Mouse (Mus musculus) ZHBTc4 (cell line): ENCODE results near the gene Kif26b.

Source experiments
- DNase-seq: peaks from one replicate; pipeline ENCODE4 v3.0.0-alpha.2; 2011; ENCODE audit warnings: low read depth, low spot score

Gene Kif26b

DNA sequence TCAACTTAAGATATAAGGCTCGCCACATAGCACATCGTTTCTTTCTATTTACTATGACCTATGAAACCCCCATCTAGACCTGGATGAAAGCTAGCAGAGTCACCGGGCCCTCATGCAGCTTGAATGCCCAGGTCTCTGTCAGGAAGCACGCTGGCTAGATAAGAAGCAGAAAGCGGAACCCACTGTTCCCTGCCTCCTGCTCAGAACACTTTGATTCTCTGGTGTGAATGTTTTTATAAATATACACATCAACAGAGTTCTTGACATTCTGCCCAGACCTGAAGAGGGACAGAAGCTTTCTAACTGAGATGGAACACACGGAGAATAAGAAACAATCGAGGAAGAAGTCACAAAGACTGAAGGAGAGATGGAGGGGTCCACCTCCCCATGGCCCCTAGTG lies 311.4 kb downstream of the Kif26b start:
- no peak for DNase-seq

DNA sequence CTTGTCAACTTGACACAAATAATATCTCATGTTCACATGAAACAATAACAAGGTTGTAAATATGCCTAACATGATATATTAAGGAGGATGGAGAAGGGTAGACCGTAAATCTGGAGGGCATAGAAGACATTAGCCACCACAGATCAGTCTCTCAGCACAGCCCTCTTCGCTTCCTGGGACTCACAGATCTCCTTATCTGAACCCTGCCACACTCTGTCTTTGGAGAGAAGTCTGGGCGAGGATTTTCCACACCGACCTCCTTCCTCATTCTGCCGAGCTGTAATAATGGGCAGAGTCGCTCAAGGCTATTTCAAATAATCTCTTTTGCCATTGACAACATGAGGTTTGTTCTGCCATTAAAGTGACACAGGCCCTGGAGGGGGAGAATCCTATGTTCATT lies 315.9 kb downstream of the Kif26b start:
- DNase-seq = no peak

DNA sequence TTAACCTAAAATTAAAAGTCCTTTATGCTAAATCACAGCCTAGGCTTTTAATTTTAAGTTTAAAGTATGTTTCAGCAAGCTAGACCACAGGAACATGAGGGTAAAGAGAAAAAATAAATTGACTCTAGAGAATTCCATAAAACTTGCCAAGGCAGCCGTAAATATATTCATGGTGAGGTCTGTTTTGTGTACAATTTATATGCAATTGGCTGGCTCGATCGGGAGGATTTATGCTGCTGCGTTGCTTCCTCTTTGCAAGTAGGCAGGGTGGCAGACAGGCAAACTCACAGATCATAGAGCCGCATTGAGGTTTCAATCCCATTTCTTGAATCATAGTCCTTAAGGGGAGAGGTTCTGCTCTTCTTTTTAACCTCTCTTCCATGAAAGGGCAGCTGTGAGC lies 318.6 kb downstream of the Kif26b start:
- DNase-seq = no peak

DNA sequence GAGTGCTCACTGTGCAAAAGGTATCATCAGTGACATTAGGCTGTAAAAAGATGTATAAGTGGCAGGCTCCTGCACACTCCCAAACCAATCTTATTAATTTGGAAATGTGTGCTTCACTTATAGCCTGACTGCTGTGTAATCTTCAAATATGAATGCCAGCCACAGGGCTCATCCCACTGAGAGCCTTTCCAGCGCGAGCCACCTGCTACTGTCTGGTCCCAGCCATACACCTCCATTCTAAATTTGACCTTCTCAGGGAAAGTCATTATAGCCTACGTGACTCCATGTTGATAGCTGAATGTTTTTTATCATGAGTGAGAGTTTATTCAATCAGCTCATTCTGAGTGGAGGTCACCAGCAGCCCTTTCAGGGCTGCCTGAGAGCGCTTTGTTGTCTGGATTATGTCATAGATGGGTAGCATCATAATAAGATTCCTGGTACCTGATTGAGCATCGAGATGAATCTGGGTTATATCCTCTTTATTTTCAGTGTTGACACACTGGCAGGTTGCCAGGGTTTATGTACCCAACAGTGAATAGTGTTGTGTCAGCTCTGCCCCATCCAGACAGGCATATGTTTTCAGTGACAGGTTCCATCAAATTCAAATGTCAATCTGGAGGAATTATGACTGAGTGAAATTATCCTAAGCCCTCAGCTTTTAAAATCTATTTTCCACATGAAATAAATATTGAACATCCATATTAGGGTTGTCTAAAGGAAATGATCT lies 319.6 kb downstream of the Kif26b start:
- DNase-seq = no peak

DNA sequence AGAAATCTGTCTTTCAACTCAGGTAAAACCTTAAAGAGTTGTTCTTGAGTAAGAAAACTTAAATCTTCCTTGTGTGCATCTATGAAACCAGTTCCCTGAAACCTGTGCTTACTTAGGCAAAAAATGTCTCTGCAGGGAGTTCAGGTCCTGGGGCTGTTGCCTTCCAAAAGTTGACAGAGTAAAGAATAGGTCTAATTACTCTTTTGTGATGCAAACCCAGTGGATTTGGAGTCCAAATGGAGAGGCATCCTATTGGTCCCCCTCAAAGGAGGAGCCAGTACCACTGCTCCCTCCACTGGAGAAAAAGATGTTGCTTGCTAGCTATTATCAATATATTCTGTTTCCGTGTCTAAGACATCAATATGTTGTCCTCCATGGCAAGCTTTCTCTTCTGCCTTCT lies 321.6 kb downstream of the Kif26b start:
- DNase-seq = peak; percentile 80

DNA sequence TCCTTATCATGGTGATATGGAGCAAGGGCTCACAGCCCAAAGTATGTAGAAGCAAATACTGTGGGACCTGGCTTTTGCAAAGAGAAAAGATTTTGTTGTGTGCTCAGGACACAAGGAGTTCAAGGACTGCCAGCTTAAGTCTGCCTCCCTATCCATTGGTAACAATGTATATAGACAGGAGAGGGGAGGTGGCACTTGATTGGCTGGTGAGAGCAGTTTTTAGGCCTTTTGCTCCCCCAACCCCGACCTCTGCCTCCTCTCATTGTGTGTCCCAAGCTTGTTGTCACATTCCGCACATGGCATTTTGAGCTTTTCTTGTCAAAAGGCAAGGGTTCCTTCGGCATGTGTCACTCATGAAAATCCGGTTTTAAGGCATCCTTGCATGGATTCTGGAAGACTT lies 326.0 kb downstream of the Kif26b start:
- DNase-seq = no peak

DNA sequence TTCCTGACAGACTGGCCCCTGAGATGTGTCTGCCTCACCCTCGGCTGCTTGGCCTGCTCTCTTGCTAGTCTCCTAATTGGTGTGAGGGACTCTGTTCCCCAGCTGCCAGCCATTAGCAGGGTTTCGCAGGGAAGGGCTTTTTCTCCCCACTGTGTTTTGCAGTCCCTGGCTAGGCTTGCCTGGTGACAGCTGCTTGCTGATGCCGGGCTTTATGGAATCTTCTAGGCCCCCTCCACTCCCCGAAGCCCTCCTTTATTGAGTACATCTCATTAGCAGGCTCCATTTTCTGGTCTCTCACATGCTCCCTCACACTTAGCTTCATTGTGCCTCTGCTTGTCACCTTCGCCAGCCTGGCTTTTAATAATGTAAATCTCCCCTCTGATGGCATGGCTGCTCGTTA lies 327.0 kb downstream of the Kif26b start:
- DNase-seq = no peak

DNA sequence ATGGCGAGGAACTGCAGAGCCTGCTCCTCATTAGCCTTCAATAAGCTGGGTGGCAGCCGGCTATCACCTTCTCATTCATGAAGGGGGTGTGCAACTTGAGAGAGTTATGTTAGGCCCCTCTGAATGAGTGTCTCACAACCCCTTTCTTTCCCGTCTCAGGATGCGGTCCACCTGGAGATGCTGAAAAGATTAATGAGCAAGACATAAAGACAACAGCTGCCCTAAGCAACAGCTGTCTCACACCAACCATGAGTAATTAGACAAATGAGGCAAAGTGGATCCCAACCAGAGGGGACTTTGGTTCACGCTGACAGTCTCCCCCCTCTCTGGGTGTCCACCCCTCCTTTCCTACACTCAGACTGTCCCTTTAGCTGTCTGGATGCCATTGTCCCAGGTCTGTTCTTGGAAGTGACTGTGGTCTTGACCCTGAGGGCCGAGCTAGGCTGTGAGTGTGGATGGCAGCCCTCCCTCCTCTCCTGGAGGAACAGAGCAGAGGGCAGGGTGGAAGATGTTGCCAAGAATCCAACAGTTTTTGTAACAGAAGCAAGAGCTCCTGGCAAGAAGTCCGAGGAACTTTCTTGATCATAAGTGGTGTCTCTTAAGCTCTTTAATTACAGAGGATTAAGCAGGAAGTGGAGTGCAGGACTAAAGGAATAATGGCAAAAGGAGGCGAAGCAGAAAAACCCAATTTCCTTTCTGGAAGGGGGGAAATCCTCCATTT lies 331.9 kb downstream of the Kif26b start:
- no peak for DNase-seq

DNA sequence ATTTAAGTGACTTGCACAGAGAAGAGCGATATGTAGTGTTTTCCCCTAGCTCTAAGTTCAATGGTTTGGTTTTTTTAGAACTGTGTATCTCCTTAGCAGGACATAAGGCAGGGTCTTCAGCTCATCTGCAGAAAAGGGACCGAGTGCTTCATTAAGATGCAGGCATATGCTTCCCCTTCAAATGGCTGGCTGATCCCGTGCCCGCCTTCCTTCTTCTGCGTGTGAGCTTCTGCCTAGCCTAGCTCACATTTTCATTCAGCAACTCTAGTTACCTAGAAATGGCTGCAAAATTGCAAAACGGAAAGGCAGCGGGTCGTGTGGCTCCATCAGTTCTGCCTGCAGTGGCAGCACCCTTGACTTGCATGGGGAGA lies 332.5 kb downstream of the Kif26b start:
- no peak for DNase-seq

DNA sequence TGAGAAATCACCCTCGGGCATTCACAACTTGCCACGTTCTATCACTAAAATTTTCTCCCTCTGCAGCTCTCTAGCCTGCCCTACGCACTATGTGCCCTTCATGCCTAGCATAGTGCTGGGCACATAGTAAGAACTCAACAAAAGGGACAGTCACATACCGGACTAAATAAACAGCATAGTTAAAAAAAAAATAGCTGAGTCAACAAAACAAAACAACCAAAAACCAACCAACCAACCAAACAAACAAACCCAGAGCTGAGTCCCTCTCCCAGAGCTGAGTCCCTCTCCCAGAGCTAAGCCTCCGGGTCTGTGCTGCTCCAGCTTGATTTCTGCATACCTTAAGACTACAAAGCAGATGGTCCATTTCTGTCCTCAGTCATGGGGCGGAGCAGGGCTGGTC lies 334.8 kb downstream of the Kif26b start:
- DNase-seq = no peak

DNA sequence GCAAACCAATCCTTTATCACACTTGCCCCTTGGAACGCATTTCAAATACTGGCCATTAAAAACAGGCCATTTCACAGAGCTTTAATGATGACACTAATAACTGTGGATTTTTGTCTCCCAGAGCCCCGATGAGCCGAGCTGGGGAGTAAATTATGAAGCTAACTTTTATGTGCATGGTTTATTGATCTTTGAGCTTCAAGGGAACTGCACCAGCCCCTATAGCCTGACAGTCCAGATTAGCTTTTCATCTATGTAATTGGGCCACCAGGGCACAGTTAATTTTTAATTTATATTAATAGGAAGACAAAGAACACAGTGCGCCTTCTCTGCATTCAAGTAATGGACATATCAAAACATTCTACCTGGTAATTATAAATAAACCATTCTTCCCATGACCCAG lies 335.4 kb downstream of the Kif26b start:
- DNase-seq = no peak

DNA sequence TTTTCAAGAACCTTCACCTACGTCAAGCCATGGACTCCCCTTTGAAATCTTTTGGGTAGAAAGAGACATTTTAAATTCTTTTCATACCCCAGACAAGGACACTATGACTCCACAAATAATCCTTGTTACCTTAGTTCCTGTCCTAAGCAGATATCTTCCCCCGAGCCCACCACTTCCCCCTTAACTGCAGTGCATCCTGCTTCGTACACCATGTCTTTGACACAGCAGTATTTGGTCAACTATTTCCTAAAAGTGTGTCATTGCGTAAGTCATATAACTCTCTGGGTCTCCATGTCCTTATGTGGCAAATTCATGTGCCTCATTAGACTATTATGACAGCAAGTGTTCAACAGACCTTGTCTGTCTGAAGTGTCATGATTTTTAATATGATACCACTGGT lies 337.8 kb downstream of the Kif26b start:
- DNase-seq = no peak

DNA sequence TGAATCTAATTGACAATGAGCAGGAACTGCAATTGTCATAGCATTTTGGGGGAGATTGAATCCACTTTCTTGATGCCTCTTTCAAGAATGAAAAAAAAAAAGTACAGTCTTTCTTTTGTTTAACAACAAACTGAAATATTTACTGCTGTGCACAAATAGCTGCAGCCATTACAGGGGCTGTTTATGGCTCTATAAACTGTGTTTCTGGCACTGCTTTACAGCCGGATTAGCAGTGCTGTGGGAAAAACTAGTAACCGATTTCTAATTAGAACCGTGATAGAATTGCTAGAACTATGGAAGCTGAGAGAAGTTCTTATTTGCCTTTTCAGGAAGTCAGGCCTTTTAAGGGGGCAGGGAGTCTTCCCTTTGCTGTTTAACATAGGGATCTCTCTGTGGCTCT lies 342.1 kb downstream of the Kif26b start:
- DNase-seq = no peak

DNA sequence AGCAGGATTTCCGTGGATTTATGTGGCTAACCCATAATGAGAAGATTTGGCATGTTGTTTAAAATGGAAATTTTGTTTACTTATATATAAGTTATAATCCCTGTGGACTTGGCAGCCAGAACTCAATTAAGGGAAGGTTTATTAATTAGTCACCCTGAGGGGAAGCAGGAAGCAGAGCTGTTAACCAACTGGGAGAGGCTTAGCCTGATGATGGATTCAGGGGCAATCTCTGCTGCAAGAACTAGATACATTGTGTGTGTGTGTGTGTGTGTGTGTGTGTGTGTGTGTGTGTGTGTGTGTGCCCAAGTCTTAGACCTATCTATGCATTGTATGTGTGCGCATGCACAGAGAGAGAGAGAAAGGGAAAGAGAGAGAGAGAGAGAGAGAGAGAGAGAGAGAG lies 348.0 kb downstream of the Kif26b start:
- DNase-seq = no peak

DNA sequence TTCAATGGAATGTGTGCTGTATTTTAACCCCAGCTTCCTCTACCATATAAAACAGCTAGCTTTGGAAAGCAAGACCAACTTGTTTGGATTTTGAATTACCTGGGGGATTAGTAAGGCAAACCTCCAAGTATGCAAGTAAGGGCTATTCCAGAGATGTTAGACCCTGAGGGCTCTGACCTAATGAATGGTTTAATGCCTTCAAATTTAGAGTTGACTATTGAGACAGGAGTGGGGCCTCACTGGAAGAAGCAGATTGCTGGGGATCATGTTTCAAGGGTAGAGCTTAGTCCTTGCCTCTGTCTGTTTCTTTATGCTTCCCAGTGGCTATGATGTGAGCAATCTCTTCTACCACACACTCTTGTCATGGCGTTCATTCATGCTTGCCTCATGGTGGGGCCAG lies 349.8 kb downstream of the Kif26b start:
- no peak for DNase-seq

DNA sequence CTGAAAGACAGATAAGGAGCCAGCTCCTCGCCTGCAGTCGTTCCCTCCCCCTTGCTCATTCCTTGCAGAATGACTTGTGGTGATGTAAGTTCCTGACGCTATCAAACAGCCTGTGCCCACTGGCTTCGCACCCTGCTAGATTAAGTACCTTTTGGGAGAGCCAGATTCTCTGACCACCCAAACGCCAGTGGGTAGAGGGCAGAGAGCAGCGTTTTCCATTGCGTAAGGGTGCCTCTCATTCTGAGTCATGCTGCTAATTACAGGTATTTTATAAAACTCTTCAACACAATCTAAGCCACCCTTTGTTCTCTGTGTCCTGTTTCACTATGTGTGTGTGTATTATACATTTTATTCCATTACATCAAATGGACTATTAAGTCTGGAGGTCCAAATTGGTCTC lies 352.0 kb downstream of the Kif26b start:
- no peak for DNase-seq

DNA sequence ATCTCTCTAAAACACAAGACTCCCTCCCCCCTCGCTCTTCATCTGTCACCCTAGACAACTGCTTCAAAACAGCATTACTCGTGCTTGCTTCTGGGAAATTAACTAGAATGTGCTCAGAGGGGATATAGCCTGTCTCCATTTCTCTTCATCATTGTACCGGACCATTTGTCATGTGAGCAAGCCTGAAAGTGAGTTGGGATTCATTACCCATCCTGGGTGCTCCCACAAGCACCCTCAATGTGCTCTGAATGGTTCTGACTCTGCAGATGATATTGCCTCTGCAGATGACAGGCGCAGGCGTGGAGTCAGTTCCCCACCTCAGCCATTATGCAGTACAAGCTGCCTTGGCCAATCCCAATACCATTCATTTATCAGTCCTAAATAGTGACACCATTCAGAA lies 357.7 kb downstream of the Kif26b start:
- DNase-seq = no peak

DNA sequence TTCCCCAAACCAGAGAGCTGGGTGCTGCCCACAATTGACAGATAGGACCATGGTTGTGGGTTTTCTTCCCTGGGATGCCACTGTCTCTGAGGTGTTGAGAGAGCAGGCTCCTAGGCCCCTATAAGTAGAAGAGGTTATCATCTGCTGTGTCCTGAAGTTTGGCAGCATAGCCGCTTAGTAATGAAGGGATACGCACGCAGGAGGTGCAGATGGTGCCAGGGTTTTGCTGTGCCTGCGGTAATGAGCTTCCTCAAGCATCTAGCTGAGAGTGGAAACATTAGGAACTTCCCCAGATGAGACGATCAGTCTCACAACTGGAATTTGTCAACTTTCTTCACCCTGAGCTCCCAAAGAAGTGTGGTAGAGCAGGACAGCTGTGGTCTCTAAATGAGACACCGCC lies 363.5 kb downstream of the Kif26b start:
- no peak for DNase-seq

DNA sequence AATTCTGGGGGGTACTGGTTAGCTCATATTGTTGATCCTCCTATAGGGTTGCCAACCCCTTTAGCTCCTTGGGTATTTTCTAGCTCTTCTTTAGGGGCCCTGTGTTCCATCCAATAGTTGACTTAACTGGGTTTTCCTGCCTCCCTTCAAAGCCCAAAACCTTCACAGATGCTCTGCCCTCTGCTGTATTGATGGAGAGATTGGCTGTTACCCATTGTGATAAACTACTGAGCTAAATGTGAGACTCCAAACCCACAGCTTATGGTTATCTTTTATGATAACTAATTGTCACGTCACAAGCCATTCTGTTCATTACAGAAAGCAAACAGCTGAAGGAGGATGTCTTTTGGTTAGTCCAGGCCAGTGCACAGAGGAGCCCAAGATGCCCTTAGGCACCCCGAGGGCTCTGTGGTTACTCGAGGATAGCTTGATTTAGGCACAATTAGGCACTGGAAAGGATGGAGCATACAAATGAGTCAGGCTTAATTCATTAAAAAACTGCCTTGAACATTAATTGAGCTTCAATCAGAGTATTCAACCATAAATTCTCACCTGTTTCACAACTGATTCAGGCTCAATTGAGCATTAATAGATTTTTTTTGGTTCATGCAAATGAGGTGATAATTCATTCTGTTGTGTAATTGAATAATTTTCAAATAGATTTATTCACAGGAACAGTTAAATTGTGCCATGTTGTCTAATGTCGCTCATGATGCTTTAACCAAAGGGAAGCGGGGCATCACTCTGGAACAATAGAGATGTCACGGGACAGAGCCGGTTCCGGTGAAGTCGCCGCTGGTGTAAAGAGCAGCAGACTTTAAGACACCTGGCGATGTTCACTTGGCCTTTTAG lies 364.5 kb downstream of the Kif26b start:
- DNase-seq = no peak

DNA sequence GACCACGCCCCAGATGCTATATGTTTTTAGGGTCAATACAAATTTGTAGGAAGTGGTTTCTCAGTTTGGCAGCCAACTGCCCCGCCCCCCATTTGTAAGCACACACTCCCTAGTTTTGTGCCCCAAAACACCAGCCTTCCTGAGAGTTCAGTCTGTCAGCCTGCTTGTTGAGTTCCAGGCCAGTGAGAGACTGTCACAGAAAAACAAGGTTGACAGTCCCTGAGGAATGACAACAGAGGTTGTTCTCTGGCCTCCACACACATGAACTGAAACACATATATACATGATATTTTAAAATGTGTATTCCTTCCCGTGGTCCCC lies 365.1 kb downstream of the Kif26b start:
- DNase-seq = no peak

DNA sequence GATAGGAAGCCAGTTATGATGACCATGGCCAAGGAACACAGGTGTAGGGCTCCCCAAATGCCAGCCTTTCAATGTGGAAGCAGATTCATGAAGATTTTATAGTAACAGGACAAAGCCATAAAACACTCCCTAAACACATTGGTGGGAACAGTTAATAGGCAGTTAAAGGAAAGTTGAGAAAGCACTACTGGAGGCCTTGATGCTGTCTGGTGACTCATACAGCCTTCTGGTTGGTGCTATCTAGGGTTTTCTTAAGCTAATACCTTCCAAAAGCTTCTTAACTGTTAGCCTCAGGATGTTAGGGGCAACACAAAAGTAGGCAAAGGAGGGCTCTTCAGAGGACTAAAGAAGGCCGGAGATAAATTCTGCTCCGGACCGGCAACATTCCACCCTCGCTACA lies 366.7 kb downstream of the Kif26b start:
- no peak for DNase-seq

DNA sequence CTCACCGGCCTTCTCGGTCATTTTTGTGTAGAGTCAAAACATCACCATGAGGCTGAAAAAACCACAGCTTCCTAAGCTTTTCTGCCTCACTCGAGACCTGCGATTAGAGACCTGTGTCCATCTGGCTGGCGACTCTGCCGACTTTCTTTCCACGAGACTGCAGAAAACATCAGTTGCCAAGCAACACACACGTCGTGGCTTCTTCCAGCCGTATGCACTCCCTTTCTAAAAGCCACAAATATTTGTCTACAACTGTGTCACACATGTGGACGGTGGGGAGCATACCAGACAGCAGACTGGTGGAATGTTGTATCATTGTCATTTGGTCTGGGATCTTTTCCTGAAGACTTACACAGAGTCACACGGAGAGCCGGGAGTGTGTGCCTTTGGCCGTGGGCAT lies 382.0 kb downstream of the Kif26b start:
- DNase-seq = no peak
